Mouse (Mus musculus) thymus, adult 18-20 months (tissue): ENCODE measurements around the gene Ccdc117.
"Not testable (repeated sequence)": the region's sequence is repeated elsewhere in the genome, so short reads cannot be mapped to it uniquely, and the experiment has no call there.

ENCODE experiments used
- DNase-seq, 2 experiments: peaks; one replicate each; pipeline ENCODE4 v3.0.0; 2022; ENCODE audit warnings: mixed read lengths in 2 of 2

Ccdc117 gene

GRCm38 (mm10) chr11:5505856-5506575 lies 36.0 kb downstream of the Ccdc117 start:
- peak in 1 of 2 experiments; percentile 49 for DNase-seq

- no peak for DNase-seq
Measured at GRCm38 (mm10) chr11:5502351-5503051, 39.5 kb downstream of the Ccdc117 start.

- DNase-seq, result peak; percentile 54 to 70
Measured at GRCm38 (mm10) chr11:5500903-5501741, 40.9 kb downstream of the Ccdc117 start.

GRCm38 (mm10) chr11:5499961-5500644 lies 41.9 kb downstream of the Ccdc117 start:
- peak; percentile 61 to 79 for DNase-seq

GRCm38 (mm10) chr11:5498931-5499661 lies 42.9 kb downstream of the Ccdc117 start:
- DNase-seq, result no peak

GRCm38 (mm10) chr11:5498422-5498821 lies 43.6 kb downstream of the Ccdc117 start:
- DNase-seq, result no peak

GRCm38 (mm10) chr11:5496559-5497248 lies 45.3 kb downstream of the Ccdc117 start:
- no peak for DNase-seq

- no peak for DNase-seq
Measured at GRCm38 (mm10) chr11:5495906-5496305, 46.1 kb downstream of the Ccdc117 start.

- no peak for DNase-seq
Measured at GRCm38 (mm10) chr11:5495286-5495832, 46.6 kb downstream of the Ccdc117 start.

GRCm38 (mm10) chr11:5493869-5494268 lies 48.1 kb downstream of the Ccdc117 start:
- DNase-seq, result no peak

- DNase-seq, result no peak
Measured at GRCm38 (mm10) chr11:5491912-5492311, 50.1 kb downstream of the Ccdc117 start.

- DNase-seq, result no peak
Measured at GRCm38 (mm10) chr11:5490989-5491656, 50.9 kb downstream of the Ccdc117 start.

GRCm38 (mm10) chr11:5489433-5489832 lies 52.6 kb downstream of the Ccdc117 start:
- DNase-seq, result not testable (repeated sequence)

GRCm38 (mm10) chr11:5485193-5486011 lies 56.6 kb downstream of the Ccdc117 start:
- DNase-seq, result peak; percentile 67 to 76

- no peak for DNase-seq
Measured at GRCm38 (mm10) chr11:5482581-5482980, 59.4 kb downstream of the Ccdc117 start.
